Mouse (Mus musculus): ENCODE results near the gene Tspo2. TPM values are rescaled to one million over a fixed set of nuclear protein-coding genes. Genes with fewer than 3 reads are reported as not detected.

Gene Tspo2
- polyA plus RNA-seq, 1 experiment = 1.5 TPM

DNA sequence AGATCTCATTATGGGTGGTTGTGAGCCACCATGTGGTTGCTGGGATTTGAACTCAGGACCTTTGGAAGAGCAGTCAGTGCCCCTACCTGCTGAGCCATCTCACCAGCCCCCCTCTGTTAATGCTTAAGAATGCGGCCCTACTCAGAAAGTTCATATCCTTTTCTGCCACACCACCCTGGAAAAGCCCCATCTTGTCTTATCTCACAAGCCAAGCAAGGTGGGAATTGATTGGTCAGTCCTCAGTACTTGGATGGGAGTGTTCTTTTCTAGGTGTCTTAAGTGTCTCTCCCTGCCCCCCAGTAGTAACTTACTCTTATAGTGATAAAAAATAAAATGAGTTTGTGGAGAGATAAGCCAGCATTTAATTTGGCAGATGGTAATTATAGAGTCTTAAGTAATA lies 46.6 kb downstream of the Tspo2 start:
- Histone ChIP-seq H3K27ac (ENCODE audit: insufficient read depth, low read length) (no peak overlapping the region), H3K27me3 (ENCODE audit: control insufficient read depth, insufficient read depth, low read length, poor library complexity, severe bottlenecking) (no peaks in the 10 kb centered on the region)
- TF ChIP-seq CTCF (IDR thresholded peaks at IDR 0.05; ENCODE audit: low read depth, low read length) (no peak), EP300 (IDR thresholded peaks at IDR 0.05; ENCODE audit: insufficient read depth, low read depth, low read length) (no peak), POLR2A (IDR thresholded peaks at IDR 0.05; ENCODE audit: insufficient read depth, low read length) (no peak)

GRCm38 (mm10) chr17:48403848-48404247 lies 47.5 kb downstream of the Tspo2 start:
- Histone ChIP-seq H3K36me3 (ENCODE audit: control insufficient read depth, insufficient read depth, low read length, poor library complexity, severe bottlenecking) (peaks cover 26% of the 10 kb centered on the region), H3K27me3 (ENCODE audit: control insufficient read depth, insufficient read depth, low read length, poor library complexity, severe bottlenecking) (no peaks in the 10 kb centered on the region), H3K4me1 (ENCODE audit: control insufficient read depth, insufficient read depth, low read length) (peaks cover 2% of the 10 kb centered on the region), H3K4me3 (ENCODE audit: low read depth, low read length) (no peak overlapping the region), H3K27ac (ENCODE audit: insufficient read depth, low read length) (no peak overlapping the region), H3K9me3 (replicated peaks; ENCODE audit: control insufficient read depth, insufficient read depth, low read length, poor library complexity, severe bottlenecking) (no peaks in the 10 kb centered on the region), H3K9ac (ENCODE audit: low read depth, poor library complexity, severe bottlenecking) (no peak overlapping the region)
- TF ChIP-seq CTCF (IDR thresholded peaks at IDR 0.05; ENCODE audit: low read depth, low read length) (no peak), EP300 (IDR thresholded peaks at IDR 0.05; ENCODE audit: insufficient read depth, low read depth, low read length) (no peak), POLR2A (IDR thresholded peaks at IDR 0.05; ENCODE audit: insufficient read depth, low read length) (no peak)

More for the DNA sequence above, 46.6 kb downstream of the Tspo2 start:
- no peak overlapping the region for H3K4me3 ChIP-seq (ENCODE audit: low read depth, low read length)
- H3K4me1 ChIP-seq (ENCODE audit: control insufficient read depth, insufficient read depth, low read length) = peaks cover 2% of the 10 kb centered on the region
- H3K9ac ChIP-seq (ENCODE audit: low read depth, poor library complexity, severe bottlenecking) = no peak overlapping the region
- H3K9me3 ChIP-seq (replicated peaks; ENCODE audit: control insufficient read depth, insufficient read depth, low read length, poor library complexity, severe bottlenecking) = no peaks in the 10 kb centered on the region
- peaks cover 18% of the 10 kb centered on the region for H3K36me3 ChIP-seq (ENCODE audit: control insufficient read depth, insufficient read depth, low read length, poor library complexity, severe bottlenecking)

- H3K36me3 ChIP-seq (ENCODE audit: control insufficient read depth, insufficient read depth, low read length, poor library complexity, severe bottlenecking) = peaks cover 35% of the 10 kb centered on the region
- H3K27me3 ChIP-seq (ENCODE audit: control insufficient read depth, insufficient read depth, low read length, poor library complexity, severe bottlenecking) = no peaks in the 10 kb centered on the region
- no peaks in the 10 kb centered on the region for H3K9me3 ChIP-seq (replicated peaks; ENCODE audit: control insufficient read depth, insufficient read depth, low read length, poor library complexity, severe bottlenecking)
- H3K4me3 ChIP-seq (ENCODE audit: low read depth, low read length) = no peak overlapping the region
- no peak overlapping the region for H3K9ac ChIP-seq (ENCODE audit: low read depth, poor library complexity, severe bottlenecking)
- TF ChIP-seq EP300 (IDR thresholded peaks at IDR 0.05; ENCODE audit: insufficient read depth, low read depth, low read length) (no peak), CTCF (IDR thresholded peaks at IDR 0.05; ENCODE audit: low read depth, low read length) (no peak), POLR2A (IDR thresholded peaks at IDR 0.05; ENCODE audit: insufficient read depth, low read length) (no peak)
- H3K27ac ChIP-seq (ENCODE audit: insufficient read depth, low read length) = no peak overlapping the region
- H3K4me1 ChIP-seq (ENCODE audit: control insufficient read depth, insufficient read depth, low read length) = peaks cover 2% of the 10 kb centered on the region
Measured at GRCm38 (mm10) chr17:48402751-48403150, 48.6 kb downstream of the Tspo2 start.

DNA sequence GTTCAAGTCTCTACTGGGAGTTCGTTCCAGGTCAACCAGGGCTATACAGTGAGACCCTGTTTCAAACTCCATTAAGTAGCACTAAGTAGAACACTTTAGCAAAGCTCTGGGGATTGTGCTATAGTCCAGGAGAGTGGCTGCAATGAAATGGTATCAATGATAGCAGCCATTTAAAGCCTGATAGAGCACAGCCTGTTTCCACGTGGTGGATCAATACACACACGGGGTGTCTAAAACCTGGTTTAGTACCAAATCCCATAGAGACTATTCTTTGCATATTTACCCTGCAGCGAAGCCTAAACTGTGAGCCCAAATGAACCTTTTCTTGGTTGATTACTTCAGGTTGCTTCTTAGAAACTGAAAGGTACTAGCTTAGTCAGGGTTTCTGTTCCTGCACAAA lies 49.6 kb downstream of the Tspo2 start:
- no peak overlapping the region for H3K9ac ChIP-seq (ENCODE audit: low read depth, poor library complexity, severe bottlenecking)
- TF ChIP-seq EP300 (IDR thresholded peaks at IDR 0.05; ENCODE audit: insufficient read depth, low read depth, low read length) (no peak), POLR2A (IDR thresholded peaks at IDR 0.05; ENCODE audit: insufficient read depth, low read length) (no peak), CTCF (IDR thresholded peaks at IDR 0.05; ENCODE audit: low read depth, low read length) (no peak)
- no peaks in the 10 kb centered on the region for H3K9me3 ChIP-seq (replicated peaks; ENCODE audit: control insufficient read depth, insufficient read depth, low read length, poor library complexity, severe bottlenecking)
- no peaks in the 10 kb centered on the region for H3K4me1 ChIP-seq (ENCODE audit: control insufficient read depth, insufficient read depth, low read length)
- no peak overlapping the region for H3K27ac ChIP-seq (ENCODE audit: insufficient read depth, low read length)
- H3K27me3 ChIP-seq (ENCODE audit: control insufficient read depth, insufficient read depth, low read length, poor library complexity, severe bottlenecking) = no peaks in the 10 kb centered on the region
- peaks cover 38% of the 10 kb centered on the region for H3K36me3 ChIP-seq (ENCODE audit: control insufficient read depth, insufficient read depth, low read length, poor library complexity, severe bottlenecking)
- no peak overlapping the region for H3K4me3 ChIP-seq (ENCODE audit: low read depth, low read length)

Other genes starting within 250 kb of the Tspo2 start
- not detected in 2 replicates for gene Trem1, start 218.8 kb downstream of the Tspo2 start, polyA plus RNA-seq (2011; ENCODE audit: insufficient read depth, insufficient read length, low read depth, missing spikeins)
- not detected in 2 replicates for gene Trem3, start 203.7 kb downstream of the Tspo2 start, polyA plus RNA-seq (2011; ENCODE audit: insufficient read depth, insufficient read length, low read depth, missing spikeins)
- gene Treml4, start 187.2 kb downstream of the Tspo2 start, polyA plus RNA-seq (2011; ENCODE audit: insufficient read depth, insufficient read length, low read depth, missing spikeins) = not detected in 2 replicates
- gene Treml2, start 152.0 kb downstream of the Tspo2 start, polyA plus RNA-seq (2011; ENCODE audit: insufficient read depth, insufficient read length, low read depth, missing spikeins) = 0.70 and 0.79 TPM in 2 replicates
- gene B430306N03Rik, start 135.4 kb downstream of the Tspo2 start, polyA plus RNA-seq (2011; ENCODE audit: insufficient read depth, insufficient read length, low read depth, missing spikeins) = not detected in 2 replicates
- gene Trem2, start 105.1 kb downstream of the Tspo2 start, polyA plus RNA-seq (2011; ENCODE audit: insufficient read depth, insufficient read length, low read depth, missing spikeins) = not detected in 2 replicates
- not detected in 2 replicates for gene Treml1, start 91.6 kb downstream of the Tspo2 start, polyA plus RNA-seq (2011; ENCODE audit: insufficient read depth, insufficient read length, low read depth, missing spikeins)
- 47.2 and 60.1 TPM in 2 replicates for gene Nfya, start 41.6 kb downstream of the Tspo2 start, polyA plus RNA-seq (2011; ENCODE audit: insufficient read depth, insufficient read length, low read depth, missing spikeins)
- 76.1 and 87.3 TPM in 2 replicates for gene Oard1, start 41.5 kb downstream of the Tspo2 start, polyA plus RNA-seq (2011; ENCODE audit: insufficient read depth, insufficient read length, low read depth, missing spikeins)
- 4.7 and 5.8 TPM in 2 replicates for gene Apobec2, start 18.6 kb downstream of the Tspo2 start, polyA plus RNA-seq (2011; ENCODE audit: insufficient read depth, insufficient read length, low read depth, missing spikeins)
- gene Unc5cl, start 3.4 kb upstream of the Tspo2 start, polyA plus RNA-seq (2011; ENCODE audit: insufficient read depth, insufficient read length, low read depth, missing spikeins) = 0.90 and 1.4 TPM in 2 replicates

Measured in ES-Bruce4 (cell line).